Mouse (Mus musculus): ENCODE results near the gene Cdca8.

Cdca8 gene

GRCm38 (mm10) chr4:124889935-124890334, 49.2 kb downstream of the Cdca8 start:
- in situ Hi-C loops (cut with MboI; ENCODE audit: unreplicated experiment in 2 of 2) = loop anchor here (25.0 kb wide), 2 partner anchors 722 to 753 kb away; no protein-coding TSS in a partner anchor

GRCm38 (mm10) chr4:124888702-124889101, 50.4 kb downstream of the Cdca8 start:
- in situ Hi-C loops (cut with MboI; ENCODE audit: unreplicated experiment in 2 of 2) = loop anchor here (25.0 kb wide), 2 partner anchors 724 to 751 kb away; no protein-coding TSS in a partner anchor

GRCm38 (mm10) chr4:124882151-124882729, 56.9 kb downstream of the Cdca8 start:
- in situ Hi-C loops (cut with MboI; ENCODE audit: unreplicated experiment in 2 of 2) = loop anchor here (25.0 kb wide), 2 partner anchors 730 to 745 kb away; no protein-coding TSS in a partner anchor

GRCm38 (mm10) chr4:124881341-124881908, 57.7 kb downstream of the Cdca8 start:
- in situ Hi-C loops (cut with MboI; ENCODE audit: unreplicated experiment in 2 of 2) = loop anchor here (25.0 kb wide), 2 partner anchors 731 to 744 kb away; no protein-coding TSS in a partner anchor

- in situ Hi-C loops (cut with MboI; ENCODE audit: unreplicated experiment in 2 of 2) = loop anchor here (25.0 kb wide), 2 partner anchors 732 to 743 kb away; no protein-coding TSS in a partner anchor
Measured at GRCm38 (mm10) chr4:124880599-124880998, 58.5 kb downstream of the Cdca8 start, which contains the start of gene Epha10. TSS of gene Epha10 (plus strand) at chr4:124880899.

GRCm38 (mm10) chr4:124872719-124873118, 66.4 kb downstream of the Cdca8 start:
- in situ Hi-C loops (cut with MboI; ENCODE audit: unreplicated experiment in 2 of 2) = no loop called here
